Mouse (Mus musculus): ENCODE results near the gene Tmem179. TPM values are rescaled to one million over a fixed set of nuclear protein-coding genes. Genes with fewer than 3 reads are reported as not detected.
A peak's percentile ranks its signal among the peaks of the same experiment; 100 is the strongest.

The Tmem179 gene
- polyA plus RNA-seq, 1 experiment from 2014 or later, result 0.41 TPM

GRCm38 (mm10) chr12:112554900-112555299 is 38.4 kb upstream of the Tmem179 start:
- Histone ChIP-seq H3K27ac (ENCODE audit: low read length) (no peak overlapping the region), H3K36me3 (ENCODE audit: control insufficient read depth, insufficient read depth, low read length) (no peaks in the 10 kb centered on the region), H3K4me2 (ENCODE audit: low read depth, low read length) (no peak overlapping the region), H3K4me3 (ENCODE audit: low read length) (no peak overlapping the region), H3K9me3 (ENCODE audit: control insufficient read depth, low read length) (no peaks in the 10 kb centered on the region), H3K27me3 (ENCODE audit: control insufficient read depth, insufficient read depth, low read depth, low read length) (no peaks in the 10 kb centered on the region), H3K9ac (ENCODE audit: low read length) (no peak overlapping the region), H3K4me1 (replicated peaks; ENCODE audit: control insufficient read depth, insufficient read depth, low read length) (no peaks in the 10 kb centered on the region)
- peak; percentile 61 for ATAC-seq (ENCODE audit: low read depth)
- 30% methylated on average over 12 of the region's 12 CpGs for WGBS

GRCm38 (mm10) chr12:112552520-112552919 is 36.0 kb upstream of the Tmem179 start:
- WGBS, result 48% methylated on average over 5 of the region's 5 CpGs
- Histone ChIP-seq H3K9ac (ENCODE audit: low read length) (no peak overlapping the region), H3K4me3 (ENCODE audit: low read length) (no peak overlapping the region), H3K9me3 (ENCODE audit: control insufficient read depth, low read length) (no peaks in the 10 kb centered on the region), H3K27ac (ENCODE audit: low read length) (no peak overlapping the region), H3K27me3 (ENCODE audit: control insufficient read depth, insufficient read depth, low read depth, low read length) (no peaks in the 10 kb centered on the region), H3K4me1 (replicated peaks; ENCODE audit: control insufficient read depth, insufficient read depth, low read length) (no peaks in the 10 kb centered on the region), H3K36me3 (ENCODE audit: control insufficient read depth, insufficient read depth, low read length) (no peaks in the 10 kb centered on the region), H3K4me2 (ENCODE audit: low read depth, low read length) (no peak overlapping the region)
- ATAC-seq (ENCODE audit: low read depth), result no peak

GRCm38 (mm10) chr12:112551861-112552375 is 35.4 kb upstream of the Tmem179 start:
- peak; percentile 75 for ATAC-seq (ENCODE audit: low read depth)
- WGBS, result 12% methylated on average over 13 of the region's 13 CpGs
- no peaks in the 10 kb centered on the region for H3K36me3 ChIP-seq (ENCODE audit: control insufficient read depth, insufficient read depth, low read length)
- no peak overlapping the region for H3K4me3 ChIP-seq (ENCODE audit: low read length)
- no peak overlapping the region for H3K9ac ChIP-seq (ENCODE audit: low read length)
- H3K4me2 ChIP-seq (ENCODE audit: low read depth, low read length), result no peak overlapping the region
- no peaks in the 10 kb centered on the region for H3K27me3 ChIP-seq (ENCODE audit: control insufficient read depth, insufficient read depth, low read depth, low read length)
- no peak overlapping the region for H3K27ac ChIP-seq (ENCODE audit: low read length)
- no peaks in the 10 kb centered on the region for H3K9me3 ChIP-seq (ENCODE audit: control insufficient read depth, low read length)
- no peaks in the 10 kb centered on the region for H3K4me1 ChIP-seq (replicated peaks; ENCODE audit: control insufficient read depth, insufficient read depth, low read length)

GRCm38 (mm10) chr12:112549287-112549686 is 32.7 kb upstream of the Tmem179 start:
- Histone ChIP-seq H3K9me3 (ENCODE audit: control insufficient read depth, low read length) (no peaks in the 10 kb centered on the region), H3K4me3 (ENCODE audit: low read length) (no peak overlapping the region), H3K4me2 (ENCODE audit: low read depth, low read length) (no peak overlapping the region), H3K36me3 (ENCODE audit: control insufficient read depth, insufficient read depth, low read length) (no peaks in the 10 kb centered on the region), H3K9ac (ENCODE audit: low read length) (no peak overlapping the region), H3K27me3 (ENCODE audit: control insufficient read depth, insufficient read depth, low read depth, low read length) (no peaks in the 10 kb centered on the region), H3K4me1 (replicated peaks; ENCODE audit: control insufficient read depth, insufficient read depth, low read length) (no peaks in the 10 kb centered on the region), H3K27ac (ENCODE audit: low read length) (no peak overlapping the region)
- WGBS, result 91% methylated on average over 1 of the region's 1 CpGs
- ATAC-seq (ENCODE audit: low read depth), result no peak

GRCm38 (mm10) chr12:112546110-112546509 is 29.6 kb upstream of the Tmem179 start:
- ATAC-seq (ENCODE audit: low read depth), result no peak
- no peaks in the 10 kb centered on the region for H3K27me3 ChIP-seq (ENCODE audit: control insufficient read depth, insufficient read depth, low read depth, low read length)
- WGBS, result 92% methylated on average over 8 of the region's 8 CpGs
- no peaks in the 10 kb centered on the region for H3K4me1 ChIP-seq (replicated peaks; ENCODE audit: control insufficient read depth, insufficient read depth, low read length)
- H3K36me3 ChIP-seq (ENCODE audit: control insufficient read depth, insufficient read depth, low read length), result no peaks in the 10 kb centered on the region
- no peak overlapping the region for H3K4me3 ChIP-seq (ENCODE audit: low read length)
- H3K9ac ChIP-seq (ENCODE audit: low read length), result no peak overlapping the region
- H3K27ac ChIP-seq (ENCODE audit: low read length), result no peak overlapping the region
- H3K4me2 ChIP-seq (ENCODE audit: low read depth, low read length), result no peak overlapping the region
- H3K9me3 ChIP-seq (ENCODE audit: control insufficient read depth, low read length), result no peaks in the 10 kb centered on the region

GRCm38 (mm10) chr12:112544946-112545701 is 28.6 kb upstream of the Tmem179 start:
- WGBS, result 30% methylated on average over 12 of the region's 12 CpGs
- no peak overlapping the region for H3K4me3 ChIP-seq (ENCODE audit: low read length)
- no peak overlapping the region for H3K27ac ChIP-seq (ENCODE audit: low read length)
- ATAC-seq (ENCODE audit: low read depth), result no peak
- no peaks in the 10 kb centered on the region for H3K9me3 ChIP-seq (ENCODE audit: control insufficient read depth, low read length)
- no peaks in the 10 kb centered on the region for H3K4me1 ChIP-seq (replicated peaks; ENCODE audit: control insufficient read depth, insufficient read depth, low read length)
- no peaks in the 10 kb centered on the region for H3K36me3 ChIP-seq (ENCODE audit: control insufficient read depth, insufficient read depth, low read length)
- H3K27me3 ChIP-seq (ENCODE audit: control insufficient read depth, insufficient read depth, low read depth, low read length), result no peaks in the 10 kb centered on the region
- H3K4me2 ChIP-seq (ENCODE audit: low read depth, low read length), result no peak overlapping the region
- H3K9ac ChIP-seq (ENCODE audit: low read length), result no peak overlapping the region

GRCm38 (mm10) chr12:112543941-112544340 is 27.4 kb upstream of the Tmem179 start:
- Histone ChIP-seq H3K36me3 (ENCODE audit: control insufficient read depth, insufficient read depth, low read length) (no peaks in the 10 kb centered on the region), H3K27me3 (ENCODE audit: control insufficient read depth, insufficient read depth, low read depth, low read length) (no peaks in the 10 kb centered on the region), H3K27ac (ENCODE audit: low read length) (no peak overlapping the region), H3K4me2 (ENCODE audit: low read depth, low read length) (no peak overlapping the region), H3K9ac (ENCODE audit: low read length) (no peak overlapping the region), H3K4me1 (replicated peaks; ENCODE audit: control insufficient read depth, insufficient read depth, low read length) (no peaks in the 10 kb centered on the region), H3K9me3 (ENCODE audit: control insufficient read depth, low read length) (no peaks in the 10 kb centered on the region), H3K4me3 (ENCODE audit: low read length) (no peak overlapping the region)
- WGBS, result 64% methylated on average over 9 of the region's 9 CpGs
- ATAC-seq (ENCODE audit: low read depth), result no peak

GRCm38 (mm10) chr12:112542920-112543300 is 26.4 kb upstream of the Tmem179 start:
- Histone ChIP-seq H3K27ac (ENCODE audit: low read length) (no peak overlapping the region), H3K4me2 (ENCODE audit: low read depth, low read length) (no peak overlapping the region), H3K4me3 (ENCODE audit: low read length) (no peak overlapping the region), H3K4me1 (replicated peaks; ENCODE audit: control insufficient read depth, insufficient read depth, low read length) (no peaks in the 10 kb centered on the region), H3K36me3 (ENCODE audit: control insufficient read depth, insufficient read depth, low read length) (no peaks in the 10 kb centered on the region), H3K27me3 (ENCODE audit: control insufficient read depth, insufficient read depth, low read depth, low read length) (no peaks in the 10 kb centered on the region), H3K9me3 (ENCODE audit: control insufficient read depth, low read length) (no peaks in the 10 kb centered on the region), H3K9ac (ENCODE audit: low read length) (no peak overlapping the region)
- 8% methylated on average over 11 of the region's 11 CpGs for WGBS
- peak; percentile 41; the same call in 1 of the 2 replicates for ATAC-seq (ENCODE audit: low read depth)

- Histone ChIP-seq H3K4me1 (replicated peaks; ENCODE audit: control insufficient read depth, insufficient read depth, low read length) (no peaks in the 10 kb centered on the region), H3K36me3 (ENCODE audit: control insufficient read depth, insufficient read depth, low read length) (no peaks in the 10 kb centered on the region), H3K9ac (ENCODE audit: low read length) (no peak overlapping the region), H3K9me3 (ENCODE audit: control insufficient read depth, low read length) (no peaks in the 10 kb centered on the region), H3K27ac (ENCODE audit: low read length) (no peak overlapping the region), H3K4me3 (ENCODE audit: low read length) (no peak overlapping the region), H3K4me2 (ENCODE audit: low read depth, low read length) (no peak overlapping the region), H3K27me3 (ENCODE audit: control insufficient read depth, insufficient read depth, low read depth, low read length) (no peaks in the 10 kb centered on the region)
- no peak for ATAC-seq (ENCODE audit: low read depth)
- WGBS, result 65% methylated on average over 13 of the region's 13 CpGs
Measured at GRCm38 (mm10) chr12:112542257-112542919, 25.8 kb upstream of the Tmem179 start.

Measured in lung, embryonic 16.5 days (tissue).